14 mouse cellular contexts compared by ENCODE assay signal in genomic region chr2:131205521-131206182, GRCm38 (mm10). TPM values are rescaled to one million over a fixed set of nuclear protein-coding genes. Genes with fewer than 3 reads are reported as not detected.
DNase-seq lines count a peak whose midpoint lies in the region; ATAC-seq and TF ChIP-seq lines count a peak whose summit lies in the region.
"Had no signal": no experiment of that assay in that cellular context is flagged by ENCODE, and none has a peak within 500 bp of the region (broad histone marks: within the 10 kb centered on the region; RNA-seq: fewer than 3 reads in every experiment).

No protein-coding gene starts in this region.

- TF ChIP-seq EP300 in stomach, postnatal 0 days (optimal IDR thresholded peaks at IDR 0.05), result no peak

- no peak overlapping the region for H3K9ac ChIP-seq in heart, embryonic 11.5 days (ENCODE audit: low read depth, low read length)
- peak overlapping the region; percentile 68 for H3K9ac ChIP-seq in liver, embryonic 12.5 days
- no peak overlapping the region for H3K9ac ChIP-seq in stomach, postnatal 0 days (ENCODE audit: low read length)

- H3K36me3 ChIP-seq in heart, embryonic 11.5 days (ENCODE audit: control insufficient read depth, insufficient read depth, low read length), result no peaks in the 10 kb centered on the region; the same call in 1 of the 2 replicates
- peaks cover 25% of the 10 kb centered on the region for H3K36me3 ChIP-seq in liver, embryonic 12.5 days
- H3K36me3 ChIP-seq in stomach, postnatal 0 days (ENCODE audit: control insufficient read depth, insufficient read depth, low read length), result no peaks in the 10 kb centered on the region

- no peak for TF ChIP-seq CTCF in stomach, postnatal 0 days (IDR thresholded peaks at IDR 0.05; ENCODE audit: low read depth)

- no peak overlapping the region for H3K4me2 ChIP-seq in heart, embryonic 11.5 days
- peak overlapping the region; percentile 59 for H3K4me2 ChIP-seq in liver, embryonic 12.5 days
- H3K4me2 ChIP-seq in stomach, postnatal 0 days (replicated peaks; ENCODE audit: low read depth), result no peak overlapping the region; the same call in 1 of the 2 replicates
- H3K4me2 ChIP-seq: midbrain, embryonic 11.5 days had no signal

- no peak overlapping the region for H3K4me3 ChIP-seq in heart, embryonic 11.5 days (ENCODE audit: low read depth, low read length)
- H3K4me3 ChIP-seq in liver, embryonic 12.5 days, result peak overlapping the region; percentile 5; the same call in 1 of the 2 replicates
- H3K4me3 ChIP-seq in stomach, postnatal 0 days (ENCODE audit: low read depth, low read length), result no peak overlapping the region

- no peaks in the 10 kb centered on the region for H3K27me3 ChIP-seq in heart, embryonic 11.5 days (ENCODE audit: control insufficient read depth, insufficient read depth, low read length)
- H3K27me3 ChIP-seq in liver, embryonic 12.5 days (replicated peaks), result no peaks in the 10 kb centered on the region
- no peaks in the 10 kb centered on the region for H3K27me3 ChIP-seq in stomach, postnatal 0 days (ENCODE audit: control insufficient read depth, insufficient read depth, low read length)

- ATAC-seq in heart, embryonic 11.5 days (replicated peaks; ENCODE audit: insufficient number of reproducible peaks, low FRiP score, low TSS enrichment), result no peak
- ATAC-seq in liver, embryonic 12.5 days, result peak; percentile 80
- no peak for ATAC-seq in stomach, postnatal 0 days (ENCODE audit: low FRiP score, low TSS enrichment)

- DNase-seq in heart, adult 11 months, result peak; percentile 93
- peak; percentile 57 for DNase-seq in spleen, adult 12 weeks (ENCODE audit: low spot score)
- no peak for DNase-seq in spleen, adult 18-20 months
- DNase-seq in stomach, postnatal 0 days (ENCODE audit: low spot score), result no peak
- no peak for DNase-seq in testis, postnatal 10 days (ENCODE audit: low spot score)
- no peak for DNase-seq in left cerebral cortex, postnatal 10 days (ENCODE audit: extremely low spot score in 1 of 2, low spot score in 2 of 2)
- DNase-seq: adrenal gland, adult 2 months; B cell, adult 2 months; cerebellum, adult 9-11 months; lung, adult 2 months; thymus, adult 18-20 months had no signal

- H3K27ac ChIP-seq in heart, embryonic 11.5 days (ENCODE audit: low read depth, low read length), result no peak overlapping the region
- H3K27ac ChIP-seq in liver, embryonic 12.5 days, result peak overlapping the region; percentile 95
- peak overlapping the region; percentile 97 for H3K27ac ChIP-seq in stomach, postnatal 0 days (replicated peaks)

- WGBS in heart, embryonic 11.5 days (ENCODE audit: insufficient replicate concordance), result 59% methylated on average over 8 of the region's 8 CpGs
- WGBS in liver, embryonic 12.5 days (ENCODE audit: insufficient replicate concordance), result 19% methylated on average over 8 of the region's 8 CpGs
- WGBS in stomach, postnatal 0 days, result 69% methylated on average over 8 of the region's 8 CpGs

- H3K9me3 ChIP-seq in heart, embryonic 11.5 days (replicated peaks; ENCODE audit: control insufficient read depth, low read length), result no peaks in the 10 kb centered on the region
- H3K9me3 ChIP-seq in liver, embryonic 12.5 days (replicated peaks), result no peaks in the 10 kb centered on the region
- no peaks in the 10 kb centered on the region for H3K9me3 ChIP-seq in stomach, postnatal 0 days (ENCODE audit: control insufficient read depth, low read length)

- H3K4me1 ChIP-seq in heart, embryonic 11.5 days (ENCODE audit: control insufficient read depth, insufficient read depth, low read length), result peaks cover 11% of the 10 kb centered on the region
- H3K4me1 ChIP-seq in liver, embryonic 12.5 days, result peaks cover 79% of the 10 kb centered on the region
- peaks cover 14% of the 10 kb centered on the region for H3K4me1 ChIP-seq in stomach, postnatal 0 days (replicated peaks; ENCODE audit: control insufficient read depth, insufficient read depth)

- intact Hi-C loops in left cerebral cortex, postnatal 10 days (cut with DNase I), result no loop called here

RNA-seq across cellular contexts. Expression of gene Ap5s1, which starts 1.2 kb away (rescaled TPM):
- 30.3 and 31.2 TPM in 2 replicates for polyA plus RNA-seq in heart, embryonic 11.5 days (2014; fragmentation: Nextera tagmentation; extraction: Ambion mirVana)
- 16.4 and 17.0 TPM in 2 replicates for polyA plus RNA-seq in liver, embryonic 12.5 days (2016; fragmentation: Nextera tagmentation; extraction: Ambion mirVana)
- 22.0 and 24.6 TPM in 2 replicates for polyA plus RNA-seq in stomach, postnatal 0 days (2015; fragmentation: Nextera tagmentation; extraction: Ambion mirVana)
- total RNA-seq in left cerebral cortex, postnatal 10 days (2021), result 10 to 100 TPM; 21.2 to 23.6 TPM

RNA-seq across cellular contexts. Expression of gene Spef1, which starts 18.6 kb away (rescaled TPM):
- 1.2 and 1.7 TPM in 2 replicates for polyA plus RNA-seq in heart, embryonic 11.5 days (2014; fragmentation: Nextera tagmentation; extraction: Ambion mirVana)
- polyA plus RNA-seq in liver, embryonic 12.5 days (2016; fragmentation: Nextera tagmentation; extraction: Ambion mirVana), result 1.0 and 1.1 TPM in 2 replicates
- 2.5 and 2.9 TPM in 2 replicates for polyA plus RNA-seq in stomach, postnatal 0 days (2015; fragmentation: Nextera tagmentation; extraction: Ambion mirVana)
- 10 to 100 TPM; 17.4 to 18.6 TPM for total RNA-seq in left cerebral cortex, postnatal 10 days (2021)

RNA-seq across cellular contexts. Expression of gene Cdc25b, which starts 18.9 kb away (rescaled TPM):
- 41.1 and 41.8 TPM in 2 replicates for polyA plus RNA-seq in heart, embryonic 11.5 days (2014; fragmentation: Nextera tagmentation; extraction: Ambion mirVana)
- polyA plus RNA-seq in liver, embryonic 12.5 days (2016; fragmentation: Nextera tagmentation; extraction: Ambion mirVana), result 172 and 182 TPM in 2 replicates
- 38.7 and 39.5 TPM in 2 replicates for polyA plus RNA-seq in stomach, postnatal 0 days (2015; fragmentation: Nextera tagmentation; extraction: Ambion mirVana)
- 10 to 100 TPM; 17.0 to 17.2 TPM for total RNA-seq in left cerebral cortex, postnatal 10 days (2021)

RNA-seq across cellular contexts. Expression of gene Cenpb, which starts 25.8 kb away (rescaled TPM):
- polyA plus RNA-seq in heart, embryonic 11.5 days (2014; fragmentation: Nextera tagmentation; extraction: Ambion mirVana), result 4.1 and 4.6 TPM in 2 replicates
- 5.9 and 6.5 TPM in 2 replicates for polyA plus RNA-seq in liver, embryonic 12.5 days (2016; fragmentation: Nextera tagmentation; extraction: Ambion mirVana)
- polyA plus RNA-seq in stomach, postnatal 0 days (2015; fragmentation: Nextera tagmentation; extraction: Ambion mirVana), result 12.2 and 13.9 TPM in 2 replicates
- 10 to 100 TPM; 93.6 to 97.1 TPM for total RNA-seq in left cerebral cortex, postnatal 10 days (2021)

RNA-seq across cellular contexts. Expression of gene Mavs, which starts 28.2 kb away (rescaled TPM):
- polyA plus RNA-seq in heart, embryonic 11.5 days (2014; fragmentation: Nextera tagmentation; extraction: Ambion mirVana), result 15.2 and 18.5 TPM in 2 replicates
- 31.8 and 33.3 TPM in 2 replicates for polyA plus RNA-seq in liver, embryonic 12.5 days (2016; fragmentation: Nextera tagmentation; extraction: Ambion mirVana)
- polyA plus RNA-seq in stomach, postnatal 0 days (2015; fragmentation: Nextera tagmentation; extraction: Ambion mirVana), result 14.7 and 17.3 TPM in 2 replicates
- total RNA-seq in left cerebral cortex, postnatal 10 days (2021), result 1 to 10 TPM; 4.4 to 4.9 TPM

Comparison
In these comparisons a context has a peak if more than half of its experiments do, and no peak if none do; other contexts are left out.
1. DNase-seq: peak in heart, adult 11 months (single experiment) and spleen, adult 12 weeks (single experiment); none in spleen, adult 18-20 months (0 of 2), stomach, postnatal 0 days (single experiment), testis, postnatal 10 days (single experiment) and left cerebral cortex, postnatal 10 days (0 of 2).